Mouse (Mus musculus) monocyte, adult 5-6 weeks (primary cell): Measurements from ENCODE around the gene Prrx1. TPM values are rescaled to one million over a fixed set of nuclear protein-coding genes. Genes with fewer than 3 reads are reported as not detected.

Experiments used
- ATAC-seq: fragments of 153-309, 156-312 bp; replicated peaks from 2 replicates; pipeline ENCODE4 v1.8.0; 2017; ENCODE audit warnings: mild to moderate bottlenecking; ENCODE audit not compliant: low TSS enrichment, insufficient number of reproducible peaks, severe bottlenecking, poor library complexity, low FRiP score
- total RNA-seq: library from RNA; stranded (forward); fragments of 200-1000, 200-491, 200-594 nt; gene quantifications from 3 replicates; pipeline ENCODE4 v1.2.3, GENCODE M21; 2017

Gene Prrx1
- total RNA-seq, 1 experiment from 2014 or later, result 0.10 TPM

- ATAC-seq, result no peak
Observed at GRCm38 (mm10) chr1:163280842-163281122, 32.7 kb downstream of the Prrx1 start.

- no peak for ATAC-seq
Observed at GRCm38 (mm10) chr1:163280097-163280841, 33.2 kb downstream of the Prrx1 start.

GRCm38 (mm10) chr1:163277069-163277468 lies 36.4 kb downstream of the Prrx1 start:
- no peak for ATAC-seq

GRCm38 (mm10) chr1:163274919-163275318 lies 38.6 kb downstream of the Prrx1 start:
- ATAC-seq, result no peak

- no peak for ATAC-seq
Observed at GRCm38 (mm10) chr1:163273132-163273531, 40.4 kb downstream of the Prrx1 start.

- ATAC-seq, result no peak
Observed at GRCm38 (mm10) chr1:163266853-163267538, 46.5 kb downstream of the Prrx1 start.

GRCm38 (mm10) chr1:163257298-163257697 lies 56.2 kb downstream of the Prrx1 start:
- ATAC-seq, result no peak

- no peak for ATAC-seq
Observed at GRCm38 (mm10) chr1:163255884-163256283, 57.6 kb downstream of the Prrx1 start.

GRCm38 (mm10) chr1:163252796-163253195 lies 60.7 kb downstream of the Prrx1 start:
- no peak for ATAC-seq

GRCm38 (mm10) chr1:163252331-163252730 lies 61.2 kb downstream of the Prrx1 start:
- no peak for ATAC-seq

GRCm38 (mm10) chr1:163251766-163252165 lies 61.7 kb downstream of the Prrx1 start:
- no peak for ATAC-seq

- no peak for ATAC-seq
Observed at GRCm38 (mm10) chr1:163238950-163239349, 74.6 kb downstream of the Prrx1 start.

- ATAC-seq, result no peak
Observed at GRCm38 (mm10) chr1:163231230-163231629, 82.3 kb downstream of the Prrx1 start.

GRCm38 (mm10) chr1:163226271-163226670 lies 87.2 kb downstream of the Prrx1 start:
- ATAC-seq, result no peak

GRCm38 (mm10) chr1:163221767-163222166 lies 91.7 kb downstream of the Prrx1 start:
- ATAC-seq, result no peak

- no peak for ATAC-seq
Observed at GRCm38 (mm10) chr1:163208919-163209867, 104.3 kb downstream of the Prrx1 start.

GRCm38 (mm10) chr1:163198767-163199166 lies 114.7 kb downstream of the Prrx1 start:
- no peak for ATAC-seq

- no peak for ATAC-seq
Observed at GRCm38 (mm10) chr1:163198059-163198458, 115.5 kb downstream of the Prrx1 start.
